Mouse (Mus musculus): ENCODE results near the gene Tnpo2. TPM values are rescaled to one million over a fixed set of nuclear protein-coding genes. Genes with fewer than 3 reads are reported as not detected.

Gene Tnpo2
- polyA plus RNA-seq, 1 experiment from 2014 or later, result 23.2 TPM

DNA sequence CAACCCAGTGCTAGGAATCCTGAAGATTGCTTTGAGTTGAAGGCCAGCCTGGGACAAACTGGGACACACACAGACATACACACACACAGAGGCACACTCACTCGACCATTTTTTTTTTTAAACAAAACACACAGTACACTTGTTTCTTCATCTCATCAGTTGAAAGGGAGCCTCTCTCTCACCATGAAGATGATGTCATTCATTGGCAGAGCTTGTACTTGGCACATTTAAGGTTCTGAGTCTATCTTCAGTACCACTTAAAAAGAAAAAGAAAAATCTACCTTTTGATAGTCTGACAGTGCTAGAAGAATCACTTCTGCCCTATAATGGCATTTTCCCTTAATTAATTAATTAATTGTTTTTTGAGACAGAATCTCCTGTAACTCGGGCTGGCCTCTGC lies 52.1 kb downstream of the Tnpo2 start:
- H3K36me3 ChIP-seq, result peaks cover 66% of the 10 kb centered on the region
- no peak for ATAC-seq (ENCODE audit: extremely low read depth, insufficient number of reproducible peaks, low FRiP score, low TSS enrichment)
- no peaks in the 10 kb centered on the region for H3K27me3 ChIP-seq (replicated peaks)
- 57% methylated on average over 2 of the region's 2 CpGs for WGBS
- no peak overlapping the region for H3K9ac ChIP-seq
- H3K4me2 ChIP-seq, result no peak overlapping the region
- H3K9me3 ChIP-seq, result no peaks in the 10 kb centered on the region
- H3K4me1 ChIP-seq, result peaks cover 8% of the 10 kb centered on the region
- H3K4me3 ChIP-seq, result no peak overlapping the region
- H3K27ac ChIP-seq (replicated peaks), result no peak overlapping the region

DNA sequence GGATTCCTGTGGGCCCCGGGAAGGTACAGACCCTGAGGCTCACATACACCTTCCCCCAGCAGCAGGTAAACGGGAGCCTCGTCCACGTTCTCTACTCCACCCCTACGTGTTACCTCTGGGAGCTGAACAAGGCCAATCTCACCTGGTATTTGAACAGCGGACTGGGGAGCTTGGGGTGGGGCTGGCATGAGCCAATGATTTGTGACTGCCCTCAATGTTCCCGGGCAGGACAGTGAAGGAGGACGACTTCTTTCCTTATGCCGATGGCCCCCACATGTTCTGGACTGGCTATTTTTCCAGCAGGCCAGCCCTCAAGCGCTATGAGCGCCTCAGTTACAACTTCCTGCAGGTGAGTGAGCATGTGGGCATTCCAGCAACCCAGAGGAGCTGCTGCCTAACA lies 54.1 kb downstream of the Tnpo2 start:
- ATAC-seq (ENCODE audit: extremely low read depth, insufficient number of reproducible peaks, low FRiP score, low TSS enrichment), result no peak
- 86% methylated on average over 11 of the region's 11 CpGs for WGBS
- Histone ChIP-seq H3K27ac (replicated peaks) (no peak overlapping the region), H3K9me3 (no peaks in the 10 kb centered on the region), H3K27me3 (replicated peaks) (no peaks in the 10 kb centered on the region), H3K4me1 (no peaks in the 10 kb centered on the region), H3K36me3 (peaks cover 79% of the 10 kb centered on the region), H3K4me3 (no peak overlapping the region), H3K9ac (no peak overlapping the region), H3K4me2 (no peak overlapping the region)

DNA sequence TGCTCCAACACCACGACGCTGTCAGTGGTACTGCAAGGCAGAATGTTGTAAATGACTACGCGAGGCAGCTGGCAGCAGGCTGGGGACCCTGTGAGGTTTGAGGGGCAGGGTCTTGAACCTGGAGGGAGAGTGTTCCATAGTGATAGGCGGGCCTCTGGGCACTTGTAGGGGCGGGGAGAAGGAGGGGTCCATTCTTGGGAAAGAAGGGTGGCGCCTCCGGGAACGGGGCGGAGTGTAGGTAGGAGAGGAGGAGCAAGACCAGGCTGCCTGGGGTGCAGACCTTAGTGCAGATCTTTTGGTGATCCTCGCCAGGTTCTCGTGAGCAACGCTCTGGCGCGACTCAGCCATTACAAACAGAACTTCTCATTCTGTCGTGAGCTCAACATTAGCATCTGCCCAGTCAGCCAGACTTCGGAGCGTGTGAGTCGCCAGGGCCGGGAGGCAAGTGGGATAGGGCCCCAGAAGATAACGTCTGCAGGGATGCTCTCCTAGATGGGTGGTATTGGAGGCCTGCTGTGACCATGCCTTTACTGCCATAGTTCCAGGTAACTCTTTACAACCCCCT lies 54.9 kb downstream of the Tnpo2 start:
- no peak overlapping the region for H3K4me3 ChIP-seq
- no peak for ATAC-seq (ENCODE audit: extremely low read depth, insufficient number of reproducible peaks, low FRiP score, low TSS enrichment)
- H3K4me1 ChIP-seq, result no peaks in the 10 kb centered on the region
- no peak overlapping the region for H3K4me2 ChIP-seq
- no peak overlapping the region for H3K9ac ChIP-seq
- no peaks in the 10 kb centered on the region for H3K9me3 ChIP-seq
- 27% methylated on average over 21 of the region's 21 CpGs for WGBS
- H3K27me3 ChIP-seq (replicated peaks), result no peaks in the 10 kb centered on the region
- no peak overlapping the region for H3K27ac ChIP-seq (replicated peaks)
- peaks cover 79% of the 10 kb centered on the region for H3K36me3 ChIP-seq

GRCm38 (mm10) chr8:85095051-85095450 lies 58.3 kb downstream of the Tnpo2 start:
- H3K36me3 ChIP-seq, result peaks cover 86% of the 10 kb centered on the region
- WGBS, result 82% methylated on average over 13 of the region's 13 CpGs

DNA sequence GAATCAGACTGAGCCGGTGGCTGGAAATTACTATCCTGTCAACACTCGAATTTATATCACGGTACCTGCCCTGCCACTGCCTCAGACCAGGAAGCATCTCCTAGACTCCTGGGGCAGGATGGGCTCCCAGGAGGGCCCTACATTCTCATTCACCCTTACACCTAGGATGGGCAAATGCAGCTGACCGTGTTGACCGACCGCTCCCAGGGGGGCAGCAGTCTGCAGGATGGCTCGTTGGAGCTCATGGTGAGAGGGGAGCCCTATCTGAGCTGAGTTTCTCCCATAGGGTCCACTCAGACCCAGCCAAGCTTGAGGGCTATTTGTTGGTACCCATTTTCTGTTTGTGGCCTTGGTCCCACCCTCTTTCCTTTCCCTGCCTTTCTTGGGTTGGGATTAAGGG lies 58.9 kb downstream of the Tnpo2 start:
- no peak overlapping the region for H3K27ac ChIP-seq (replicated peaks)
- WGBS, result 88% methylated on average over 7 of the region's 7 CpGs
- no peaks in the 10 kb centered on the region for H3K4me1 ChIP-seq
- H3K9me3 ChIP-seq, result no peaks in the 10 kb centered on the region
- H3K36me3 ChIP-seq, result peaks cover 86% of the 10 kb centered on the region
- no peak overlapping the region for H3K4me2 ChIP-seq
- H3K4me3 ChIP-seq, result no peak overlapping the region
- H3K27me3 ChIP-seq (replicated peaks), result no peaks in the 10 kb centered on the region
- no peak overlapping the region for H3K9ac ChIP-seq
- ATAC-seq (ENCODE audit: extremely low read depth, insufficient number of reproducible peaks, low FRiP score, low TSS enrichment), result no peak

More at GRCm38 (mm10) chr8:85095051-85095450, 58.3 kb downstream of the Tnpo2 start:
- Histone ChIP-seq H3K4me3 (no peak overlapping the region), H3K27ac (replicated peaks) (no peak overlapping the region), H3K4me2 (no peak overlapping the region), H3K27me3 (replicated peaks) (no peaks in the 10 kb centered on the region), H3K9me3 (no peaks in the 10 kb centered on the region), H3K9ac (no peak overlapping the region), H3K4me1 (no peaks in the 10 kb centered on the region)
- ATAC-seq (ENCODE audit: extremely low read depth, insufficient number of reproducible peaks, low FRiP score, low TSS enrichment), result no peak

GRCm38 (mm10) chr8:85096196-85096595 lies 59.5 kb downstream of the Tnpo2 start:
- no peak overlapping the region for H3K9ac ChIP-seq
- H3K4me1 ChIP-seq, result no peaks in the 10 kb centered on the region
- no peak overlapping the region for H3K27ac ChIP-seq (replicated peaks)
- no peak for ATAC-seq (ENCODE audit: extremely low read depth, insufficient number of reproducible peaks, low FRiP score, low TSS enrichment)
- H3K9me3 ChIP-seq, result no peaks in the 10 kb centered on the region
- H3K27me3 ChIP-seq (replicated peaks), result no peaks in the 10 kb centered on the region
- 86% methylated on average over 16 of the region's 16 CpGs for WGBS
- peaks cover 80% of the 10 kb centered on the region for H3K36me3 ChIP-seq
- no peak overlapping the region for H3K4me2 ChIP-seq
- H3K4me3 ChIP-seq, result no peak overlapping the region

- Histone ChIP-seq H3K4me1 (no peaks in the 10 kb centered on the region), H3K27me3 (replicated peaks) (no peaks in the 10 kb centered on the region), H3K27ac (replicated peaks) (no peak overlapping the region), H3K36me3 (peaks cover 74% of the 10 kb centered on the region), H3K4me2 (no peak overlapping the region), H3K9me3 (no peaks in the 10 kb centered on the region), H3K4me3 (no peak overlapping the region), H3K9ac (no peak overlapping the region)
- ATAC-seq (ENCODE audit: extremely low read depth, insufficient number of reproducible peaks, low FRiP score, low TSS enrichment), result no peak
- WGBS, result 79% methylated on average over 4 of the region's 4 CpGs
Measured at GRCm38 (mm10) chr8:85096850-85097249, 60.1 kb downstream of the Tnpo2 start.

DNA sequence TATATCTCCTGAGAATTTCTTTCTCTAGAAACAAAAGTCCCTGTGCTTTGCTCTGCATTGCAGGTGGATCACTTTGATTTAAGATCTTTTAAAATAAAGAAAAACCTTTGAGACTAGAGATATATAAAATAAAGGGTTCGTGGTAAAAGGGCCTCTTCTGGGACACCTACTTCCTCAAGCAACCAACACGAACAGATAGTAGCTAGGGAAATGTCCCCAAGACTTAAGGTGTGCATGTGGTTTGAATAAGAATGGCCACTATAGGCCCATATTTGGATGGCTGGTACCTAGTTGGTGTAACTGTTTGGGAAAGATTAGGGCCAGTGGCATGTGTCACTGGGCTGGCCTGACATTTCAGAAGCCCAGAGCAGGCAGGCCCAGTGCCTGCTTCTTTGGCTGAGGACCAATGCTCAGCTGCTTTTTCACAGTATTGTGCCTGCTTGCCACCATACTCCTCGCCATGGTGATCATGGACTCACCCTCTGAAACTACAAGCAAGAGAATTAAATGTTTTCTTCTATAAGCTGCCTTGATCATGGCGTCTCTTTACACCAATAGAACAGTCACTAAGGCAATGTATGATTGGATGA lies 63.5 kb downstream of the Tnpo2 start:
- no peak for ATAC-seq (ENCODE audit: extremely low read depth, insufficient number of reproducible peaks, low FRiP score, low TSS enrichment)
- no peak overlapping the region for H3K27ac ChIP-seq (replicated peaks)
- no peak overlapping the region for H3K4me2 ChIP-seq
- 72% methylated on average over 4 of the region's 4 CpGs for WGBS
- H3K9ac ChIP-seq, result no peak overlapping the region
- no peaks in the 10 kb centered on the region for H3K4me1 ChIP-seq
- H3K27me3 ChIP-seq (replicated peaks), result no peaks in the 10 kb centered on the region
- no peaks in the 10 kb centered on the region for H3K9me3 ChIP-seq
- H3K4me3 ChIP-seq, result no peak overlapping the region
- peaks cover 46% of the 10 kb centered on the region for H3K36me3 ChIP-seq

Small RNAs within 50 kb of the gene (microRNA-seq; reads per million reads assigned to microRNA genes)
- 1.8 reads per million for gene Mir7070

Other genes with a start within 250 kb of the Tnpo2 start
- 10.0 and 11.7 TPM in 2 replicates for gene Nfix, start 236.6 kb upstream of the Tnpo2 start, polyA plus RNA-seq (2015; fragmentation: Nextera tagmentation; extraction: Ambion mirVana)
- gene Dand5, start 214.1 kb upstream of the Tnpo2 start, polyA plus RNA-seq (2015; fragmentation: Nextera tagmentation; extraction: Ambion mirVana), result 6.3 and 6.6 TPM in 2 replicates
- gene Gadd45gip1, start 205.4 kb upstream of the Tnpo2 start, polyA plus RNA-seq (2015; fragmentation: Nextera tagmentation; extraction: Ambion mirVana), result 50.2 and 52.3 TPM in 2 replicates
- gene Rad23a, start 196.2 kb upstream of the Tnpo2 start, polyA plus RNA-seq (2015; fragmentation: Nextera tagmentation; extraction: Ambion mirVana), result 108 and 123 TPM in 2 replicates
- 711 and 772 TPM in 2 replicates for gene Calr, start 190.0 kb upstream of the Tnpo2 start, polyA plus RNA-seq (2015; fragmentation: Nextera tagmentation; extraction: Ambion mirVana)
- gene Farsa, start 179.9 kb upstream of the Tnpo2 start, polyA plus RNA-seq (2015; fragmentation: Nextera tagmentation; extraction: Ambion mirVana), result 58.3 and 63.1 TPM in 2 replicates
- 37.2 and 38.5 TPM in 2 replicates for gene Syce2, start 164.8 kb upstream of the Tnpo2 start, polyA plus RNA-seq (2015; fragmentation: Nextera tagmentation; extraction: Ambion mirVana)
- 31.0 and 37.5 TPM in 2 replicates for gene Gcdh, start 143.0 kb upstream of the Tnpo2 start, polyA plus RNA-seq (2015; fragmentation: Nextera tagmentation; extraction: Ambion mirVana)
- 4.9 and 15.6 TPM in 2 replicates for gene Klf1, start 135.0 kb upstream of the Tnpo2 start, polyA plus RNA-seq (2015; fragmentation: Nextera tagmentation; extraction: Ambion mirVana)
- 5.3 and 5.9 TPM in 2 replicates for gene Dnase2a, start 128.4 kb upstream of the Tnpo2 start, polyA plus RNA-seq (2015; fragmentation: Nextera tagmentation; extraction: Ambion mirVana)
- 0.11 and 0.19 TPM in 2 replicates for gene Mast1, start 99.6 kb upstream of the Tnpo2 start, polyA plus RNA-seq (2015; fragmentation: Nextera tagmentation; extraction: Ambion mirVana)
- gene Rtbdn, start 89.9 kb upstream of the Tnpo2 start, polyA plus RNA-seq (2015; fragmentation: Nextera tagmentation; extraction: Ambion mirVana), result 0.17 and 0.32 TPM in 2 replicates
- not detected in 2 replicates for gene Gm49661, start 67.5 kb upstream of the Tnpo2 start, polyA plus RNA-seq (2015; fragmentation: Nextera tagmentation; extraction: Ambion mirVana)
- 733 and 747 TPM in 2 replicates for gene Prdx2, start 67.3 kb upstream of the Tnpo2 start, polyA plus RNA-seq (2015; fragmentation: Nextera tagmentation; extraction: Ambion mirVana)
- gene Rnaseh2a, start 67.1 kb upstream of the Tnpo2 start, polyA plus RNA-seq (2015; fragmentation: Nextera tagmentation; extraction: Ambion mirVana), result 82.8 and 83.4 TPM in 2 replicates
- 12.8 and 12.9 TPM in 2 replicates for gene Junb, start 58.2 kb upstream of the Tnpo2 start, polyA plus RNA-seq (2015; fragmentation: Nextera tagmentation; extraction: Ambion mirVana)
- gene Hook2, start 46.3 kb upstream of the Tnpo2 start, polyA plus RNA-seq (2015; fragmentation: Nextera tagmentation; extraction: Ambion mirVana), result 7.2 and 7.3 TPM in 2 replicates
- gene Best2, start 22.4 kb upstream of the Tnpo2 start, polyA plus RNA-seq (2015; fragmentation: Nextera tagmentation; extraction: Ambion mirVana), result not detected in 2 replicates
- gene Asna1, start 11.6 kb upstream of the Tnpo2 start, polyA plus RNA-seq (2015; fragmentation: Nextera tagmentation; extraction: Ambion mirVana), result 113 and 127 TPM in 2 replicates
- 73.4 and 75.1 TPM in 2 replicates for gene Trir, start 10.1 kb upstream of the Tnpo2 start, polyA plus RNA-seq (2015; fragmentation: Nextera tagmentation; extraction: Ambion mirVana)
- gene Fbxw9, start 23.1 kb downstream of the Tnpo2 start, polyA plus RNA-seq (2015; fragmentation: Nextera tagmentation; extraction: Ambion mirVana), result 18.5 and 19.8 TPM in 2 replicates
- 0.57 TPM in 1 of 2 replicates, not detected in the other for gene Gm5741, start 31.1 kb downstream of the Tnpo2 start, polyA plus RNA-seq (2015; fragmentation: Nextera tagmentation; extraction: Ambion mirVana)
- 51.9 and 60.4 TPM in 2 replicates for gene Dhps, start 34.8 kb downstream of the Tnpo2 start, polyA plus RNA-seq (2015; fragmentation: Nextera tagmentation; extraction: Ambion mirVana)
- gene Wdr83os, start 43.8 kb downstream of the Tnpo2 start, polyA plus RNA-seq (2015; fragmentation: Nextera tagmentation; extraction: Ambion mirVana), result 118 and 120 TPM in 2 replicates
- gene Wdr83, start 44.4 kb downstream of the Tnpo2 start, polyA plus RNA-seq (2015; fragmentation: Nextera tagmentation; extraction: Ambion mirVana), result 37.7 and 38.7 TPM in 2 replicates
- gene Man2b1, start 46.4 kb downstream of the Tnpo2 start, polyA plus RNA-seq (2015; fragmentation: Nextera tagmentation; extraction: Ambion mirVana), result 30.5 and 31.1 TPM in 2 replicates
- 1.0 and 1.2 TPM in 2 replicates for gene Zfp791, start 86.2 kb downstream of the Tnpo2 start, polyA plus RNA-seq (2015; fragmentation: Nextera tagmentation; extraction: Ambion mirVana)
- not detected in 2 replicates for gene Cks1brt, start 115.0 kb downstream of the Tnpo2 start, polyA plus RNA-seq (2015; fragmentation: Nextera tagmentation; extraction: Ambion mirVana)
- gene Olfr371, start 189.1 kb downstream of the Tnpo2 start, polyA plus RNA-seq (2015; fragmentation: Nextera tagmentation; extraction: Ambion mirVana), result not detected in 2 replicates